Mouse (Mus musculus) hindbrain, embryonic 14.5 days (tissue): ENCODE measurements at regions not wholly inside any gene's neighbourhood (a gene's known extent, or its start where the extent isn't known, plus 50 kb on each side); places are given as distances from the start of the nearest gene placed in this dataset.
A peak's percentile ranks its signal among the peaks of the same experiment; 100 is the strongest.

Source experiments
- ATAC-seq: fragments of 200-750 bp; cut with Nextera tagmentation; 2 replicates; pipeline ENCODE4 v1.8.0; 2017; ENCODE audit warnings: moderate number of reproducible peaks, mild to moderate bottlenecking, moderate TSS enrichment, moderate library complexity; ENCODE audit not compliant: low FRiP score
- DNase-seq: peaks from one replicate; pipeline ENCODE4 v3.0.0-alpha.2; 2015; ENCODE audit warnings: low spot score
- H3K27ac ChIP-seq: fragments of 300-500 bp; sonication (generic); 2 replicates; pipeline ENCODE4 v1.5.1; 2014; ENCODE audit warnings: mild to moderate bottlenecking, moderate library complexity
- H3K27me3 ChIP-seq: fragments of 300-500 bp; sonication (generic); 2 replicates; pipeline ENCODE4 v1.6.1; 2014; ENCODE audit warnings: mild to moderate bottlenecking, low read length, mixed read lengths; ENCODE audit not compliant: control insufficient read depth, insufficient read depth
- H3K36me3 ChIP-seq: fragments of 300-500 bp; sonication (generic); replicated peaks from 2 replicates; pipeline ENCODE4 v1.6.1; 2014; ENCODE audit not compliant: control insufficient read depth, insufficient read depth
- H3K4me1 ChIP-seq: fragments of 300-500 bp; sonication (generic); replicated peaks from 2 replicates; pipeline ENCODE4 v1.6.1; 2014; ENCODE audit warnings: antibody characterized with exemption, low read length, mixed read lengths; ENCODE audit not compliant: control insufficient read depth, insufficient read depth
- H3K4me2 ChIP-seq: fragments of 300-500 bp; sonication (generic); replicated peaks from 2 replicates; pipeline ENCODE4 v1.6.1; 2014; ENCODE audit warnings: mild to moderate bottlenecking, moderate library complexity
- H3K4me3 ChIP-seq: fragments of 300-500 bp; sonication (generic); replicated peaks from 2 replicates; pipeline ENCODE4 v1.5.1; 2014; ENCODE audit warnings: mild to moderate bottlenecking, low read length
- H3K9ac ChIP-seq: fragments of 300-500 bp; sonication (generic); 2 replicates; pipeline ENCODE4 v1.6.1; 2014
- H3K9me3 ChIP-seq: fragments of 300-500 bp; sonication (generic); 2 replicates; pipeline ENCODE4 v1.6.1; 2016; ENCODE audit warnings: low read length; ENCODE audit not compliant: control insufficient read depth
- WGBS: fragments of 180-500 bp; shearing (Covaris S2); extraction: QIAGEN DNeasy Blood & Tissue Kit; methylation state at CpG from one replicate; pipeline ENCODE4 v1.1.7; 2014; 5-methylcytosine and 5-hydroxymethylcytosine counted together

GRCm38 (mm10) chr16:3231566-3231965 is 359.3 kb upstream of the Olfr161 start:
- peak; percentile 61; the same call in 1 of the 2 replicates for ATAC-seq

GRCm38 (mm10) chr16:3232610-3233009 is 358.2 kb upstream of the Olfr161 start:
- ATAC-seq (no peak), DNase-seq (no peak)
- WGBS, result 62% methylated on average over 2 of the region's 2 CpGs
- no peak overlapping the region for H3K4me3 ChIP-seq
- no peak overlapping the region for H3K9ac ChIP-seq
- H3K4me2 ChIP-seq, result no peak overlapping the region
- H3K36me3 ChIP-seq, result no peaks in the 10 kb centered on the region
- H3K27ac ChIP-seq, result no peak overlapping the region
- H3K4me1 ChIP-seq, result no peaks in the 10 kb centered on the region
- H3K27me3 ChIP-seq, result no peaks in the 10 kb centered on the region
- H3K9me3 ChIP-seq, result peaks cover 56% of the 10 kb centered on the region

More at GRCm38 (mm10) chr16:3231566-3231965, 359.3 kb upstream of the Olfr161 start:
- Histone ChIP-seq H3K27ac (no peak overlapping the region), H3K4me3 (no peak overlapping the region), H3K36me3 (no peaks in the 10 kb centered on the region), H3K4me1 (no peaks in the 10 kb centered on the region), H3K9me3 (peaks cover 52% of the 10 kb centered on the region), H3K9ac (no peak overlapping the region), H3K4me2 (no peak overlapping the region), H3K27me3 (no peaks in the 10 kb centered on the region)
- DNase-seq, result no peak
- 76% methylated on average over 3 of the region's 3 CpGs for WGBS

- WGBS, result 43% methylated on average over 2 of the region's 2 CpGs
- ATAC-seq, result peak; percentile 56
- no peaks in the 10 kb centered on the region for H3K4me1 ChIP-seq
Measured at GRCm38 (mm10) chr16:3234063-3234462, 356.8 kb upstream of the Olfr161 start.

GRCm38 (mm10) chr16:3240982-3241719 is 349.7 kb upstream of the Olfr161 start:
- H3K9me3 ChIP-seq, result peaks cover 77% of the 10 kb centered on the region
- H3K27me3 ChIP-seq, result no peaks in the 10 kb centered on the region
- H3K27ac ChIP-seq, result no peak overlapping the region
- H3K4me3 ChIP-seq, result no peak overlapping the region
- no peaks in the 10 kb centered on the region for H3K36me3 ChIP-seq
- WGBS, result 71% methylated on average over 5 of the region's 5 CpGs
- H3K9ac ChIP-seq, result no peak overlapping the region
- no peak for DNase-seq
- H3K4me2 ChIP-seq, result no peak overlapping the region
- H3K4me1 ChIP-seq, result no peaks in the 10 kb centered on the region
- ATAC-seq, result peak; percentile 28; the same call in 1 of the 2 replicates

More at GRCm38 (mm10) chr16:3234063-3234462, 356.8 kb upstream of the Olfr161 start:
- Histone ChIP-seq H3K36me3 (no peaks in the 10 kb centered on the region), H3K9ac (no peak overlapping the region), H3K27ac (no peak overlapping the region), H3K27me3 (no peaks in the 10 kb centered on the region), H3K4me2 (no peak overlapping the region), H3K9me3 (peaks cover 66% of the 10 kb centered on the region), H3K4me3 (no peak overlapping the region)
- DNase-seq, result no peak

GRCm38 (mm10) chr16:3241939-3242338 is 348.9 kb upstream of the Olfr161 start:
- Histone ChIP-seq H3K4me1 (no peaks in the 10 kb centered on the region), H3K4me2 (no peak overlapping the region), H3K9me3 (peaks cover 75% of the 10 kb centered on the region), H3K4me3 (no peak overlapping the region), H3K27ac (no peak overlapping the region), H3K27me3 (no peaks in the 10 kb centered on the region), H3K9ac (no peak overlapping the region), H3K36me3 (no peaks in the 10 kb centered on the region)
- 68% methylated on average over 1 of the region's 1 CpGs for WGBS
- DNase-seq (no peak), ATAC-seq (no peak)

GRCm38 (mm10) chr16:3246422-3246821 is 344.4 kb upstream of the Olfr161 start:
- no peak overlapping the region for H3K27ac ChIP-seq
- ATAC-seq (0 out of 2 replicates have a peak, but pooled peaks have one; percentile 13), DNase-seq (no peak)
- H3K27me3 ChIP-seq, result no peaks in the 10 kb centered on the region
- H3K9ac ChIP-seq, result no peak overlapping the region
- H3K4me1 ChIP-seq, result no peaks in the 10 kb centered on the region
- peaks cover 65% of the 10 kb centered on the region for H3K9me3 ChIP-seq
- H3K36me3 ChIP-seq, result no peaks in the 10 kb centered on the region
- no peak overlapping the region for H3K4me2 ChIP-seq
- no peak overlapping the region for H3K4me3 ChIP-seq

- H3K4me3 ChIP-seq, result no peak overlapping the region
- no peak for DNase-seq
- H3K9ac ChIP-seq, result no peak overlapping the region
- no peaks in the 10 kb centered on the region for H3K36me3 ChIP-seq
- H3K27ac ChIP-seq, result no peak overlapping the region
- H3K4me2 ChIP-seq, result no peak overlapping the region
- peak; percentile 51 for ATAC-seq
- H3K4me1 ChIP-seq, result no peaks in the 10 kb centered on the region
- 51% methylated on average over 2 of the region's 2 CpGs for WGBS
- peaks cover 57% of the 10 kb centered on the region for H3K9me3 ChIP-seq
- no peaks in the 10 kb centered on the region for H3K27me3 ChIP-seq
Measured at GRCm38 (mm10) chr16:3247006-3247754, 343.7 kb upstream of the Olfr161 start.

GRCm38 (mm10) chr16:3247755-3248110 is 343.1 kb upstream of the Olfr161 start:
- H3K4me3 ChIP-seq, result no peak overlapping the region
- H3K9ac ChIP-seq, result no peak overlapping the region
- H3K27ac ChIP-seq, result no peak overlapping the region
- DNase-seq, result no peak
- no peaks in the 10 kb centered on the region for H3K27me3 ChIP-seq
- H3K9me3 ChIP-seq, result peaks cover 56% of the 10 kb centered on the region
- 52% methylated on average over 2 of the region's 2 CpGs for WGBS
- H3K36me3 ChIP-seq, result no peaks in the 10 kb centered on the region
- H3K4me2 ChIP-seq, result no peak overlapping the region
- H3K4me1 ChIP-seq, result no peaks in the 10 kb centered on the region
- no peak for ATAC-seq

- WGBS, result 35% methylated on average over 1 of the region's 1 CpGs
- Histone ChIP-seq H3K9me3 (peaks cover 61% of the 10 kb centered on the region), H3K9ac (no peak overlapping the region), H3K4me3 (no peak overlapping the region), H3K4me1 (no peaks in the 10 kb centered on the region), H3K27me3 (no peaks in the 10 kb centered on the region), H3K4me2 (no peak overlapping the region), H3K36me3 (no peaks in the 10 kb centered on the region), H3K27ac (no peak overlapping the region)
- ATAC-seq (no peak), DNase-seq (no peak)
Measured at GRCm38 (mm10) chr16:3253885-3254284, 337.0 kb upstream of the Olfr161 start.
